Mouse (Mus musculus) gastrocnemius, adult 2 months (tissue): ENCODE measurements around the gene Chd3. TPM values are rescaled to one million over a fixed set of nuclear protein-coding genes. Genes with fewer than 3 reads are reported as not detected.

Experiments
- DNase-seq: peaks from one replicate; pipeline ENCODE4 v3.0.0; 2022
- H3K27ac ChIP-seq: fragments of 200-600 bp; 2 replicates; pipeline ENCODE4 v1.8.1; 2022; ENCODE audit warnings: mild to moderate bottlenecking
- H3K4me3 ChIP-seq: fragments of 200-600 bp; 2 replicates; pipeline ENCODE4 v1.8.1; 2022; ENCODE audit warnings: mild to moderate bottlenecking, moderate library complexity
- CTCF ChIP-seq: fragments of 200-600 bp; IDR thresholded peaks from 2 replicates; pipeline ENCODE4 v1.8.1; 2022; ENCODE audit warnings: antibody characterized with exemption, mild to moderate bottlenecking, moderate library complexity
- intact Hi-C: fragments of 180-260 bp; cut with DNase I; formaldehyde crosslinking; loops from one replicate; pipeline ENCODE4 v1.15.1; 2025
- total RNA-seq, 2 experiments: library from RNA; stranded (reverse); gene quantifications; 2 replicates each; pipeline ENCODE4 v1.2.3; 2021

The Chd3 gene
- total RNA-seq, 2 experiments from 2014 or later: 6.8 to 9.4 TPM

- intact Hi-C loops: no loop called here
- no peak overlapping the region for H3K27ac ChIP-seq
- no peak for TF ChIP-seq CTCF
- DNase-seq: no peak
- H3K4me3 ChIP-seq: no peak overlapping the region; the same call in 1 of the 2 replicates
These were observed 36.4 kb downstream of the Chd3 start for GRCm38 (mm10) chr11:69332713-69333253.

- Histone ChIP-seq H3K4me3 (peak overlapping the region; percentile 82), H3K27ac (peak overlapping the region; percentile 79)
- TF ChIP-seq CTCF: no peak
- intact Hi-C loops: no loop called here
- DNase-seq: peak; percentile 75
These were observed 37.2 kb downstream of the Chd3 start for GRCm38 (mm10) chr11:69331929-69332405.

- no peak for TF ChIP-seq CTCF
- intact Hi-C loops: no loop called here
- DNase-seq: no peak
- no peak overlapping the region for H3K27ac ChIP-seq
- H3K4me3 ChIP-seq: no peak overlapping the region
These were observed 38.1 kb downstream of the Chd3 start for GRCm38 (mm10) chr11:69331152-69331551.

GRCm38 (mm10) chr11:69328517-69328916, 40.7 kb downstream of the Chd3 start:
- intact Hi-C loops: no loop called here
- no peak for TF ChIP-seq CTCF
- no peak overlapping the region for H3K27ac ChIP-seq

GRCm38 (mm10) chr11:69327648-69328047, 41.6 kb downstream of the Chd3 start:
- no peak for TF ChIP-seq CTCF
- no peak overlapping the region for H3K27ac ChIP-seq
- H3K4me3 ChIP-seq: no peak overlapping the region
- no peak for DNase-seq
- intact Hi-C loops: loop anchor here (2.0 kb wide), 1 partner anchor 37 kb away; no protein-coding TSS in a partner anchor

More at GRCm38 (mm10) chr11:69328517-69328916, 40.7 kb downstream of the Chd3 start:
- no peak for DNase-seq
- no peak overlapping the region for H3K4me3 ChIP-seq

- intact Hi-C loops: loop anchor here (2.0 kb wide), 1 partner anchor 38 kb away; no protein-coding TSS in a partner anchor
- DNase-seq: no peak
- H3K4me3 ChIP-seq: no peak overlapping the region
- H3K27ac ChIP-seq: no peak overlapping the region
- TF ChIP-seq CTCF: no peak
These were observed 42.1 kb downstream of the Chd3 start for GRCm38 (mm10) chr11:69327157-69327442.

- TF ChIP-seq CTCF: no peak
- Histone ChIP-seq H3K4me3 (peak overlapping the region; percentile 85), H3K27ac (peak overlapping the region; percentile 71)
- peak; percentile 46 for DNase-seq
- intact Hi-C loops: loop anchor here (2.0 kb wide), 1 partner anchor 38 kb away; no protein-coding TSS in a partner anchor
These were observed 42.6 kb downstream of the Chd3 start for GRCm38 (mm10) chr11:69326408-69327156.

GRCm38 (mm10) chr11:69325628-69326407, 43.4 kb downstream of the Chd3 start, which contains the start of gene Kcnab3:
TSS of gene Kcnab3 (plus strand) at chr11:69326258.
- H3K4me3 ChIP-seq: peak within 1 kb of the TSS; percentile 85
- peak; percentile 90 for DNase-seq
- intact Hi-C loops: loop anchor here (2.0 kb wide), 1 partner anchor 39 kb away; no protein-coding TSS in a partner anchor
- H3K27ac ChIP-seq: peak within 1 kb of the TSS; percentile 71
- no peak for TF ChIP-seq CTCF

- intact Hi-C loops: loop anchor here (5.0 kb wide), 1 partner anchor 63 kb away; no protein-coding TSS in a partner anchor
- TF ChIP-seq CTCF: no peak
- no peak for DNase-seq
- Histone ChIP-seq H3K4me3 (peak overlapping the region; percentile 87), H3K27ac (peak overlapping the region; percentile 94)
These were observed 44.5 kb downstream of the Chd3 start for GRCm38 (mm10) chr11:69324749-69325148.

- peak within 1 kb of the TSS; percentile 94 for H3K27ac ChIP-seq
- intact Hi-C loops: loop anchor here (5.0 kb wide), 1 partner anchor 64 kb away; no protein-coding TSS in a partner anchor
- TF ChIP-seq CTCF: no peak
- H3K4me3 ChIP-seq: peak within 1 kb of the TSS; percentile 87
- peak; percentile 100 for DNase-seq
These were observed 45.5 kb downstream of the Chd3 start, which contains the start of the genes Cntrob and Trappc1 for GRCm38 (mm10) chr11:69323667-69324111. TSS of gene Cntrob (minus strand) at chr11:69323775. TSS of gene Trappc1 (plus strand) at chr11:69323980.

GRCm38 (mm10) chr11:69322693-69323471, 46.3 kb downstream of the Chd3 start:
- Histone ChIP-seq H3K4me3 (peak overlapping the region; percentile 87), H3K27ac (peak overlapping the region; percentile 90)
- intact Hi-C loops: loop anchor here (5.0 kb wide), 1 partner anchor 64 kb away; no protein-coding TSS in a partner anchor
- no peak for DNase-seq
- TF ChIP-seq CTCF: no peak
